Mouse (Mus musculus): ENCODE measurements around the gene Fggy. TPM values are rescaled to one million over a fixed set of nuclear protein-coding genes. Genes with fewer than 3 reads are reported as not detected.

Fggy gene
- polyA plus RNA-seq, 1 experiment from 2014 or later = 7.9 TPM

GRCm38 (mm10) chr4:95863500-95863803, 306.1 kb downstream of the Fggy start:
- Histone ChIP-seq H3K4me3 (ENCODE audit: low read depth, low read length) (no peak overlapping the region), H3K27me3 (replicated peaks; ENCODE audit: control insufficient read depth, insufficient read depth, low read length) (no peaks in the 10 kb centered on the region), H3K4me2 (no peak overlapping the region), H3K4me1 (replicated peaks; ENCODE audit: control insufficient read depth, insufficient read depth, low read length) (no peaks in the 10 kb centered on the region; the same call in 1 of the 2 replicates), H3K9ac (ENCODE audit: low read depth, low read length) (no peak overlapping the region), H3K27ac (ENCODE audit: low read depth, low read length) (no peak overlapping the region), H3K9me3 (ENCODE audit: control insufficient read depth, low read length) (no peaks in the 10 kb centered on the region), H3K36me3 (ENCODE audit: control insufficient read depth, insufficient read depth, low read length) (no peaks in the 10 kb centered on the region)
- DNase-seq (ENCODE audit: low spot score) (no peak), ATAC-seq (replicated peaks; ENCODE audit: low FRiP score) (no peak)
- WGBS = 68% methylated on average over 3 of the region's 3 CpGs

GRCm38 (mm10) chr4:95865251-95865650, 307.9 kb downstream of the Fggy start:
- H3K4me1 ChIP-seq (replicated peaks; ENCODE audit: control insufficient read depth, insufficient read depth, low read length) = no peaks in the 10 kb centered on the region; the same call in 1 of the 2 replicates
- H3K9ac ChIP-seq (ENCODE audit: low read depth, low read length) = no peak overlapping the region
- no peaks in the 10 kb centered on the region for H3K36me3 ChIP-seq (ENCODE audit: control insufficient read depth, insufficient read depth, low read length)
- H3K27ac ChIP-seq (ENCODE audit: low read depth, low read length) = no peak overlapping the region
- 76% methylated on average over 5 of the region's 5 CpGs for WGBS
- no peaks in the 10 kb centered on the region for H3K9me3 ChIP-seq (ENCODE audit: control insufficient read depth, low read length)
- H3K27me3 ChIP-seq (replicated peaks; ENCODE audit: control insufficient read depth, insufficient read depth, low read length) = no peaks in the 10 kb centered on the region
- no peak for ATAC-seq (replicated peaks; ENCODE audit: low FRiP score)
- DNase-seq (ENCODE audit: low spot score) = no peak
- no peak overlapping the region for H3K4me3 ChIP-seq (ENCODE audit: low read depth, low read length)
- no peak overlapping the region for H3K4me2 ChIP-seq

GRCm38 (mm10) chr4:95865882-95866281, 308.6 kb downstream of the Fggy start:
- Histone ChIP-seq H3K27me3 (replicated peaks; ENCODE audit: control insufficient read depth, insufficient read depth, low read length) (no peaks in the 10 kb centered on the region), H3K27ac (ENCODE audit: low read depth, low read length) (no peak overlapping the region), H3K4me3 (ENCODE audit: low read depth, low read length) (no peak overlapping the region), H3K9ac (ENCODE audit: low read depth, low read length) (no peak overlapping the region), H3K4me1 (replicated peaks; ENCODE audit: control insufficient read depth, insufficient read depth, low read length) (no peaks in the 10 kb centered on the region; the same call in 1 of the 2 replicates), H3K9me3 (ENCODE audit: control insufficient read depth, low read length) (no peaks in the 10 kb centered on the region), H3K4me2 (no peak overlapping the region), H3K36me3 (ENCODE audit: control insufficient read depth, insufficient read depth, low read length) (no peaks in the 10 kb centered on the region)
- DNase-seq (ENCODE audit: low spot score) = no peak
- 65% methylated on average over 3 of the region's 3 CpGs for WGBS
- ATAC-seq (replicated peaks; ENCODE audit: low FRiP score) = no peak

- no peak overlapping the region for H3K9ac ChIP-seq (ENCODE audit: low read depth, low read length)
Measured at GRCm38 (mm10) chr4:95867103-95867502, 309.8 kb downstream of the Fggy start.

GRCm38 (mm10) chr4:95868348-95868747, 311.0 kb downstream of the Fggy start:
- Histone ChIP-seq H3K9ac (ENCODE audit: low read depth, low read length) (no peak overlapping the region), H3K4me3 (ENCODE audit: low read depth, low read length) (no peak overlapping the region), H3K9me3 (ENCODE audit: control insufficient read depth, low read length) (no peaks in the 10 kb centered on the region), H3K4me1 (replicated peaks; ENCODE audit: control insufficient read depth, insufficient read depth, low read length) (no peaks in the 10 kb centered on the region; the same call in 1 of the 2 replicates), H3K36me3 (ENCODE audit: control insufficient read depth, insufficient read depth, low read length) (no peaks in the 10 kb centered on the region), H3K27me3 (replicated peaks; ENCODE audit: control insufficient read depth, insufficient read depth, low read length) (no peaks in the 10 kb centered on the region), H3K27ac (ENCODE audit: low read depth, low read length) (no peak overlapping the region), H3K4me2 (no peak overlapping the region)
- DNase-seq (ENCODE audit: low spot score) (no peak), ATAC-seq (replicated peaks; ENCODE audit: low FRiP score) (no peak)
- 76% methylated on average over 6 of the region's 6 CpGs for WGBS

More at GRCm38 (mm10) chr4:95867103-95867502, 309.8 kb downstream of the Fggy start:
- H3K27ac ChIP-seq (ENCODE audit: low read depth, low read length) = no peak overlapping the region
- no peak overlapping the region for H3K4me3 ChIP-seq (ENCODE audit: low read depth, low read length)
- H3K36me3 ChIP-seq (ENCODE audit: control insufficient read depth, insufficient read depth, low read length) = no peaks in the 10 kb centered on the region
- no peaks in the 10 kb centered on the region for H3K9me3 ChIP-seq (ENCODE audit: control insufficient read depth, low read length)
- DNase-seq (ENCODE audit: low spot score) = no peak
- H3K4me2 ChIP-seq = no peak overlapping the region
- no peak for ATAC-seq (replicated peaks; ENCODE audit: low FRiP score)
- H3K27me3 ChIP-seq (replicated peaks; ENCODE audit: control insufficient read depth, insufficient read depth, low read length) = no peaks in the 10 kb centered on the region
- no peaks in the 10 kb centered on the region; the same call in 1 of the 2 replicates for H3K4me1 ChIP-seq (replicated peaks; ENCODE audit: control insufficient read depth, insufficient read depth, low read length)
- 79% methylated on average over 3 of the region's 3 CpGs for WGBS

- Histone ChIP-seq H3K9me3 (ENCODE audit: control insufficient read depth, low read length) (no peaks in the 10 kb centered on the region), H3K4me2 (peak overlapping the region; percentile 27; the same call in 1 of the 2 replicates), H3K4me1 (replicated peaks; ENCODE audit: control insufficient read depth, insufficient read depth, low read length) (no peaks in the 10 kb centered on the region), H3K27ac (ENCODE audit: low read depth, low read length) (no peak overlapping the region), H3K36me3 (ENCODE audit: control insufficient read depth, insufficient read depth, low read length) (no peaks in the 10 kb centered on the region), H3K4me3 (ENCODE audit: low read depth, low read length) (no peak overlapping the region), H3K27me3 (replicated peaks; ENCODE audit: control insufficient read depth, insufficient read depth, low read length) (no peaks in the 10 kb centered on the region), H3K9ac (ENCODE audit: low read depth, low read length) (no peak overlapping the region)
- DNase-seq (ENCODE audit: low spot score) (no peak), ATAC-seq (replicated peaks; ENCODE audit: low FRiP score) (no peak)
- WGBS = 31% methylated on average over 6 of the region's 6 CpGs
Measured at GRCm38 (mm10) chr4:95871216-95871881, 314.0 kb downstream of the Fggy start.

GRCm38 (mm10) chr4:95875896-95876295, 318.6 kb downstream of the Fggy start:
- H3K4me2 ChIP-seq = no peak overlapping the region
- H3K27ac ChIP-seq (ENCODE audit: low read depth, low read length) = no peak overlapping the region
- H3K4me1 ChIP-seq (replicated peaks; ENCODE audit: control insufficient read depth, insufficient read depth, low read length) = no peaks in the 10 kb centered on the region
- no peak for DNase-seq (ENCODE audit: low spot score)
- WGBS = 92% methylated on average over 4 of the region's 4 CpGs
- no peak overlapping the region for H3K4me3 ChIP-seq (ENCODE audit: low read depth, low read length)
- H3K27me3 ChIP-seq (replicated peaks; ENCODE audit: control insufficient read depth, insufficient read depth, low read length) = no peaks in the 10 kb centered on the region
- no peak overlapping the region for H3K9ac ChIP-seq (ENCODE audit: low read depth, low read length)
- no peak for ATAC-seq (replicated peaks; ENCODE audit: low FRiP score)
- H3K36me3 ChIP-seq (ENCODE audit: control insufficient read depth, insufficient read depth, low read length) = no peaks in the 10 kb centered on the region
- H3K9me3 ChIP-seq (ENCODE audit: control insufficient read depth, low read length) = no peaks in the 10 kb centered on the region

- no peak overlapping the region for H3K4me2 ChIP-seq
- DNase-seq (ENCODE audit: low spot score) (no peak), ATAC-seq (replicated peaks; ENCODE audit: low FRiP score) (no peak)
- WGBS = 78% methylated on average over 4 of the region's 4 CpGs
- H3K9ac ChIP-seq (ENCODE audit: low read depth, low read length) = no peak overlapping the region
- no peaks in the 10 kb centered on the region for H3K36me3 ChIP-seq (ENCODE audit: control insufficient read depth, insufficient read depth, low read length)
- H3K4me3 ChIP-seq (ENCODE audit: low read depth, low read length) = no peak overlapping the region
- H3K4me1 ChIP-seq (replicated peaks; ENCODE audit: control insufficient read depth, insufficient read depth, low read length) = no peaks in the 10 kb centered on the region
- H3K27me3 ChIP-seq (replicated peaks; ENCODE audit: control insufficient read depth, insufficient read depth, low read length) = no peaks in the 10 kb centered on the region
- no peaks in the 10 kb centered on the region for H3K9me3 ChIP-seq (ENCODE audit: control insufficient read depth, low read length)
- H3K27ac ChIP-seq (ENCODE audit: low read depth, low read length) = no peak overlapping the region
Measured at GRCm38 (mm10) chr4:95877436-95877835, 320.1 kb downstream of the Fggy start.

GRCm38 (mm10) chr4:95881751-95882350, 324.5 kb downstream of the Fggy start:
- H3K4me1 ChIP-seq (replicated peaks; ENCODE audit: control insufficient read depth, insufficient read depth, low read length) = no peaks in the 10 kb centered on the region
- no peaks in the 10 kb centered on the region for H3K9me3 ChIP-seq (ENCODE audit: control insufficient read depth, low read length)
- no peak overlapping the region for H3K27ac ChIP-seq (ENCODE audit: low read depth, low read length)
- ATAC-seq (replicated peaks; ENCODE audit: low FRiP score) (no peak), DNase-seq (ENCODE audit: low spot score) (no peak)
- no peak overlapping the region for H3K4me3 ChIP-seq (ENCODE audit: low read depth, low read length)
- no peak overlapping the region for H3K9ac ChIP-seq (ENCODE audit: low read depth, low read length)
- H3K36me3 ChIP-seq (ENCODE audit: control insufficient read depth, insufficient read depth, low read length) = no peaks in the 10 kb centered on the region
- 72% methylated on average over 4 of the region's 4 CpGs for WGBS
- H3K4me2 ChIP-seq = no peak overlapping the region
- H3K27me3 ChIP-seq (replicated peaks; ENCODE audit: control insufficient read depth, insufficient read depth, low read length) = no peaks in the 10 kb centered on the region
